Mouse (Mus musculus) layer of hippocampus, adult 6 months (tissue): ENCODE measurements around the gene Elk1. TPM values are rescaled to one million over a fixed set of nuclear protein-coding genes. Genes with fewer than 3 reads are reported as not detected.

Experiments used
- long read RNA-seq, 2 experiments: library from polyadenylated mRNA; unstranded; transcript quantifications; one replicate each; pipeline ENCODE4 v2.0.0; 2019 to 2020
- polyA plus RNA-seq: library from polyadenylated mRNA; unstranded; fragments of <200 nt; fragmentation: Nextera tagmentation; gene quantifications from 2 replicates; pipeline ENCODE4 v1.2.3, GENCODE M21; 2021

Elk1 gene
- 35.8 and 45.1 TPM in 2 replicates for polyA plus RNA-seq
- long read RNA-seq, experiment 1, transcript Elk1-201 (6 exons, 3,548 nt) = major isoform, 34 of 44 reads
- long read RNA-seq, experiment 1, partial matches to known transcripts = 4 of 44 reads
- long read RNA-seq, experiment 1, other reads (novel, unspliced or antisense) = 5 of 44 reads
- long read RNA-seq, experiment 2, transcript Elk1-201 (6 exons, 3,548 nt) = major isoform, 170 of 193 reads
- long read RNA-seq, experiment 2, partial matches to known transcripts = 6 of 193 reads
- long read RNA-seq, experiment 2, other reads (novel, unspliced or antisense) = 17 of 193 reads

GRCm38 (mm10) chrX:20950191-20950880 lies at the start of gene Elk1:
Elk1 (minus strand) TSS chrX:20950608.

GRCm38 (mm10) chrX:20961477-20962378 lies 11.3 kb upstream of the Elk1 start, which contains the start of gene Uxt:
Uxt (minus strand) TSS chrX:20962017.

GRCm38 (mm10) chrX:20931364-20931763 lies 19.0 kb downstream of the Elk1 start, which contains the start of gene Cfp:
Cfp (minus strand) TSS chrX:20931555.

GRCm38 (mm10) chrX:20920844-20921364 lies 29.5 kb downstream of the Elk1 start, which contains the start of gene Syn1:
Syn1 (minus strand) TSS chrX:20921004.

Other genes with a start within 250 kb of the Elk1 start
- gene Usp11, start 246.7 kb downstream of the Elk1 start, polyA plus RNA-seq = 31.7 and 32.6 TPM in 2 replicates
- 179 and 181 TPM in 2 replicates for gene Araf, start 152.8 kb downstream of the Elk1 start, polyA plus RNA-seq
- 0.57 and 0.84 TPM in 2 replicates for gene Timp1, start 80.4 kb downstream of the Elk1 start, polyA plus RNA-seq
- 88.2 and 114 TPM in 2 replicates for gene Syn1, start 29.6 kb downstream of the Elk1 start, polyA plus RNA-seq
- 0.43 and 0.48 TPM in 2 replicates for gene Cfp, start 19.1 kb downstream of the Elk1 start, polyA plus RNA-seq
- 16.8 and 20.0 TPM in 2 replicates for gene Uxt, start 11.4 kb upstream of the Elk1 start, polyA plus RNA-seq
- gene Zfp182, start 111.7 kb upstream of the Elk1 start, polyA plus RNA-seq = 2.5 and 3.3 TPM in 2 replicates
- gene Spaca5, start 117.8 kb upstream of the Elk1 start, polyA plus RNA-seq = not detected in 2 replicates
- 0.87 and 1.3 TPM in 2 replicates for gene Zfp300, start 138.9 kb upstream of the Elk1 start, polyA plus RNA-seq
- gene Ssxa1, start 165.2 kb upstream of the Elk1 start, polyA plus RNA-seq = not detected in 2 replicates
- not detected in 2 replicates for gene Gm21876, start 225.0 kb upstream of the Elk1 start, polyA plus RNA-seq